Mouse (Mus musculus) lung, adult 2 months (tissue): ENCODE measurements at regions not wholly inside any gene's neighbourhood (a gene's known extent, or its start where the extent isn't known, plus 50 kb on each side); places are given as distances from the start of the nearest gene placed in this dataset.

Source experiments
- CTCF ChIP-seq: fragments of 200-500 bp; IDR thresholded peaks from 2 replicates; pipeline ENCODE4 v1.5.1; 2011; ENCODE audit warnings: mild to moderate bottlenecking, low read length, control low read depth; ENCODE audit not compliant: insufficient read depth
- POLR2A ChIP-seq: fragments of 200-500 bp; IDR thresholded peaks from 2 replicates; pipeline ENCODE4 v1.6.1; 2011; ENCODE audit warnings: low read depth, mild to moderate bottlenecking, control low read depth, low read length, borderline replicate concordance; ENCODE audit errors: extremely low read depth

- TF ChIP-seq POLR2A (no peak), CTCF (no peak)
These were observed 288.0 kb upstream of the Col3a1 start for GRCm38 (mm10) chr1:45023336-45023735.
